Mouse (Mus musculus): ENCODE results near the gene Osbp2. TPM values are rescaled to one million over a fixed set of nuclear protein-coding genes. Genes with fewer than 3 reads are reported as not detected.
"Not testable (repeated sequence)": the region's sequence is repeated elsewhere in the genome, so short reads cannot be mapped to it uniquely, and the experiment has no call there.

Osbp2 gene
- polyA plus RNA-seq (2015; fragmentation: Nextera tagmentation; extraction: Ambion mirVana), result 11.9 and 14.6 TPM in 2 replicates

DNA sequence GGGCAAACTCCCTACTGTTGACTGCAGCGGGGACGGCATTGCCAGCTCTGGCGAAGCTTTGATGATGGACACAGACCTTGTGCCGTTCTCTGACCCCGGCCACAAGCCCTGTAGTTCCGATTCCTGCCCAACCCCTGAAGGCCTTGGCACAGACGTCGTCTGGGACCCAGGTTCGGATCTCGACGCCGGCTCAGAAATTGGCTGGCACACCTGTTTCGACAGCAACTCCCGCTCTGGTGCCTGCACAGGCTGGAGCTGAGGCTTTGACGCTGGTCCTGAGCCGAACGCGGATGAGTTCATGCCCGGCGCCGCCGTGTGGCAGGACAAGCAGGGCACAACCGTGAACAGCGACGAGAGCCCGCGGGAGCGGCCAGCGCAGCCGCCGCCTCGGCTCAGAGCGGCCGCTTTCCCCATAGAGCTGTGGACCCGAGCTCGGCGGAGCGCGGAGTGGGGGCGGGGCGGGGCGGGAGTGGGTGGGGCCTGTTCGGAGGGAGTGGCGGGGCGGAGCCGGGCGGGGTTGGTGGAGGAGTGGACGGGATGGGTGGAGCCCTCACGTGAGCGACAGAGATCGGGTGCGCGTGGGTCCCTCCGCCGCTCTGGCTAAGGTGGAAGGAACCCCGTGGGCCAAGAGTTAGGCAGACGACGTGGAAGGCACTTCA lies at the start of gene Osbp2:
Osbp2 (minus strand) TSS at position 450 of the 659 bp plus-strand sequence.
- Histone ChIP-seq H3K27me3 (0 out of 2 replicates have a peak, but pooled peaks cover 2% of the 10 kb centered on the region), H3K4me3 (peak within 1 kb of the TSS; percentile 48), H3K4me1 (peaks cover 13% of the 10 kb centered on the region), H3K9me3 (no peaks in the 10 kb centered on the region), H3K27ac (replicated peaks) (0 out of 2 replicates have a peak within 1 kb of the TSS, but pooled peaks have one; percentile 4), H3K9ac (replicated peaks) (peak within 1 kb of the TSS; percentile 56), H3K36me3 (no peaks in the 10 kb centered on the region), H3K4me2 (replicated peaks) (peak within 1 kb of the TSS; percentile 84)
- WGBS, result 2% methylated on average over 58 of the region's 58 CpGs
- peak; percentile 94 for ATAC-seq (replicated peaks)

GRCm38 (mm10) chr11:3912875-3913271 lies 49.2 kb upstream of the Osbp2 start:
- WGBS, result 3% methylated on average over 16 of the region's 16 CpGs
- Histone ChIP-seq H3K4me3 (peak overlapping the region; percentile 65), H3K9ac (replicated peaks) (peak overlapping the region; percentile 51), H3K9me3 (no peaks in the 10 kb centered on the region), H3K27ac (replicated peaks) (peak overlapping the region; percentile 81; the same call in 1 of the 2 replicates), H3K36me3 (no peaks in the 10 kb centered on the region), H3K4me2 (replicated peaks) (peak overlapping the region; percentile 74), H3K27me3 (no peaks in the 10 kb centered on the region), H3K4me1 (peaks cover 56% of the 10 kb centered on the region)
- ATAC-seq (replicated peaks), result peak; percentile 2; the same call in 1 of the 2 replicates

- H3K36me3 ChIP-seq, result peaks cover 1% of the 10 kb centered on the region; the same call in 1 of the 2 replicates
- peak; percentile 21; the same call in 1 of the 2 replicates for ATAC-seq (replicated peaks)
- peak overlapping the region; percentile 74 for H3K4me2 ChIP-seq (replicated peaks)
- H3K27me3 ChIP-seq, result no peaks in the 10 kb centered on the region
- peak overlapping the region; percentile 51 for H3K9ac ChIP-seq (replicated peaks)
- H3K9me3 ChIP-seq, result no peaks in the 10 kb centered on the region
- H3K4me1 ChIP-seq, result peaks cover 56% of the 10 kb centered on the region
- H3K27ac ChIP-seq (replicated peaks), result peak overlapping the region; percentile 24; the same call in 1 of the 2 replicates
- WGBS, result 9% methylated on average over 19 of the region's 19 CpGs
- H3K4me3 ChIP-seq, result peak overlapping the region; percentile 65
Measured at GRCm38 (mm10) chr11:3912100-3912874, 48.6 kb upstream of the Osbp2 start.

- not testable (repeated sequence) for H3K36me3 ChIP-seq; H3K27me3 ChIP-seq; H3K27ac ChIP-seq (replicated peaks); H3K9ac ChIP-seq (replicated peaks); H3K9me3 ChIP-seq; ATAC-seq (replicated peaks)
- Histone ChIP-seq H3K4me2 (replicated peaks) (peak overlapping the region; percentile 74), H3K4me1 (peaks cover 56% of the 10 kb centered on the region), H3K4me3 (peak overlapping the region; percentile 65)
- 91% methylated on average over 6 of the region's 6 CpGs for WGBS
Measured at GRCm38 (mm10) chr11:3911440-3911839, 47.7 kb upstream of the Osbp2 start.

- Histone ChIP-seq H3K36me3 (peaks cover 8% of the 10 kb centered on the region; the same call in 1 of the 2 replicates), H3K9ac (replicated peaks) (no peak overlapping the region; the same call in 1 of the 2 replicates), H3K4me2 (replicated peaks) (peak overlapping the region; percentile 74), H3K27ac (replicated peaks) (no peak overlapping the region), H3K4me3 (peak overlapping the region; percentile 65; the same call in 1 of the 2 replicates), H3K4me1 (peaks cover 56% of the 10 kb centered on the region), H3K27me3 (no peaks in the 10 kb centered on the region), H3K9me3 (no peaks in the 10 kb centered on the region)
- ATAC-seq (replicated peaks), result no peak
- 52% methylated on average over 5 of the region's 5 CpGs for WGBS
Measured at GRCm38 (mm10) chr11:3910513-3911310, 47.0 kb upstream of the Osbp2 start.

GRCm38 (mm10) chr11:3909236-3909635 lies 45.5 kb upstream of the Osbp2 start:
- 92% methylated on average over 4 of the region's 4 CpGs for WGBS
- peaks cover 8% of the 10 kb centered on the region; the same call in 1 of the 2 replicates for H3K36me3 ChIP-seq
- H3K4me1 ChIP-seq, result peaks cover 53% of the 10 kb centered on the region
- H3K9ac ChIP-seq (replicated peaks), result no peak overlapping the region
- no peaks in the 10 kb centered on the region for H3K27me3 ChIP-seq
- H3K9me3 ChIP-seq, result no peaks in the 10 kb centered on the region
- no peak for ATAC-seq (replicated peaks)
- H3K27ac ChIP-seq (replicated peaks), result no peak overlapping the region
- H3K4me3 ChIP-seq, result no peak overlapping the region
- no peak overlapping the region for H3K4me2 ChIP-seq (replicated peaks)

GRCm38 (mm10) chr11:3905446-3905845 lies 41.7 kb upstream of the Osbp2 start:
- Histone ChIP-seq H3K4me1 (peaks cover 20% of the 10 kb centered on the region), H3K9ac (replicated peaks) (no peak overlapping the region), H3K4me2 (replicated peaks) (no peak overlapping the region), H3K27me3 (no peaks in the 10 kb centered on the region), H3K9me3 (no peaks in the 10 kb centered on the region), H3K27ac (replicated peaks) (no peak overlapping the region), H3K36me3 (peaks cover 8% of the 10 kb centered on the region), H3K4me3 (no peak overlapping the region)
- 78% methylated on average over 1 of the region's 1 CpGs for WGBS
- no peak for ATAC-seq (replicated peaks)

DNA sequence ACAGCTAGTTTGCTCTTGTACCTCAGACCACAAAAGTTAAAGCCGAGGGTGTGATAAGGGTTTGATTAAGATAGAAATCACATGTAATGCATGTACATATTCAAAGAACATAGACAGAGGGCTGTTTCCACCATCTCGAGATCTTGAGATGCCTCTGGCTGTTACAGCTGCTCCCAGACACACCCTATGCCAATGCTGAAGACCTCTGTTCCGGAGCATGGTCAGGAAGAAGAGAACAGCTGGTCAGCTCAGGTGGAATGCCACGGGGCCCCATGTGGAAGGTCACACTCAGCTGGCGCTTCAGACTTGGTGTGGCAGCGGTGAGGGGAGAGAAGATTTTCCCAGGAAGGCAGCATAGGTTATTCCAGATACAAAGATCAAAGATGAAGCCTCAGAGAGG lies 41.0 kb upstream of the Osbp2 start:
- H3K4me3 ChIP-seq, result no peak overlapping the region
- no peak for ATAC-seq (replicated peaks)
- WGBS, result 84% methylated on average over 6 of the region's 6 CpGs

GRCm38 (mm10) chr11:3903046-3903445 lies 39.3 kb upstream of the Osbp2 start:
- Histone ChIP-seq H3K4me2 (replicated peaks) (no peak overlapping the region), H3K27ac (replicated peaks) (no peak overlapping the region), H3K36me3 (peaks cover 18% of the 10 kb centered on the region), H3K27me3 (no peaks in the 10 kb centered on the region), H3K4me3 (no peak overlapping the region), H3K9ac (replicated peaks) (no peak overlapping the region), H3K4me1 (0 out of 2 replicates have a peak, but pooled peaks cover 9% of the 10 kb centered on the region), H3K9me3 (no peaks in the 10 kb centered on the region)
- WGBS, result 77% methylated on average over 5 of the region's 5 CpGs
- no peak for ATAC-seq (replicated peaks)

More for the DNA sequence above, 41.0 kb upstream of the Osbp2 start:
- no peak overlapping the region for H3K9ac ChIP-seq (replicated peaks)
- H3K9me3 ChIP-seq, result no peaks in the 10 kb centered on the region
- peaks cover 17% of the 10 kb centered on the region; the same call in 1 of the 2 replicates for H3K4me1 ChIP-seq
- no peak overlapping the region for H3K4me2 ChIP-seq (replicated peaks)
- no peak overlapping the region for H3K27ac ChIP-seq (replicated peaks)
- no peaks in the 10 kb centered on the region for H3K27me3 ChIP-seq
- peaks cover 8% of the 10 kb centered on the region for H3K36me3 ChIP-seq

- Histone ChIP-seq H3K36me3 (peaks cover 23% of the 10 kb centered on the region), H3K4me2 (replicated peaks) (no peak overlapping the region), H3K27ac (replicated peaks) (no peak overlapping the region), H3K9ac (replicated peaks) (no peak overlapping the region), H3K4me3 (no peak overlapping the region), H3K9me3 (no peaks in the 10 kb centered on the region), H3K4me1 (0 out of 2 replicates have a peak, but pooled peaks cover 11% of the 10 kb centered on the region), H3K27me3 (no peaks in the 10 kb centered on the region)
- no peak for ATAC-seq (replicated peaks)
- 89% methylated on average over 3 of the region's 3 CpGs for WGBS
Measured at GRCm38 (mm10) chr11:3902516-3902915, 38.8 kb upstream of the Osbp2 start.

DNA sequence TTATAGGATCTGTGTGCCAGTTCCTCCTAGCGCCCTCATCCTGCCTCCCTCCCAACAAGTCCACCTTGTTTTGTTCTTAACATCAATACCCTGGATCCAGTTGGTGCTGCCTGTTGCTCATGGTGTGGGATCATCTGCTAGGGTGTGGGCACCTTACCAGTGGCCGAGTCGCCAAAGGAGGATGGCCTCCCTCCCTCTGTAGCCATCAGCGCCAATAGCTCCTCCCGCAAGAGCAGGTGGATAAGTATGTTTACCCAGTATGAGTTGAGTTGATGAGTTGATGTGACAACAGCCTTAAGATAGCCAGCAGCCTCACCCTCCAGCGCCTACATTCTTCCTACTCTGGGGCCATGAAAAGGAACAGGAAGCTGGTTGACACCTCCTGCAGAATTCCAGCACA lies 36.6 kb upstream of the Osbp2 start:
- peaks cover 16% of the 10 kb centered on the region; the same call in 1 of the 2 replicates for H3K4me1 ChIP-seq
- H3K4me3 ChIP-seq, result no peak overlapping the region
- no peak overlapping the region for H3K27ac ChIP-seq (replicated peaks)
- 89% methylated on average over 6 of the region's 6 CpGs for WGBS
- no peaks in the 10 kb centered on the region for H3K9me3 ChIP-seq
- H3K36me3 ChIP-seq, result peaks cover 22% of the 10 kb centered on the region
- ATAC-seq (replicated peaks), result no peak
- no peaks in the 10 kb centered on the region for H3K27me3 ChIP-seq
- H3K9ac ChIP-seq (replicated peaks), result no peak overlapping the region
- H3K4me2 ChIP-seq (replicated peaks), result no peak overlapping the region

All from forebrain, embryonic 15.5 days (tissue).